Mouse (Mus musculus): Measurements from ENCODE around the gene Nfia. TPM values are rescaled to one million over a fixed set of nuclear protein-coding genes. Genes with fewer than 3 reads are reported as not detected.

Nfia gene
- polyA plus RNA-seq, 1 experiment = 1.4 TPM

- no peaks in the 10 kb centered on the region for H3K4me1 ChIP-seq (ENCODE audit: control insufficient read depth, insufficient read depth, low read length)
- H3K27me3 ChIP-seq (ENCODE audit: control insufficient read depth, insufficient read depth, low read length, poor library complexity, severe bottlenecking) = no peaks in the 10 kb centered on the region
- H3K9me3 ChIP-seq (replicated peaks; ENCODE audit: control insufficient read depth, insufficient read depth, low read length, poor library complexity, severe bottlenecking) = no peaks in the 10 kb centered on the region
- no peak overlapping the region for H3K9ac ChIP-seq (ENCODE audit: low read depth, poor library complexity, severe bottlenecking)
- H3K36me3 ChIP-seq (ENCODE audit: control insufficient read depth, insufficient read depth, low read length, poor library complexity, severe bottlenecking) = no peaks in the 10 kb centered on the region
- H3K4me3 ChIP-seq (ENCODE audit: low read depth, low read length) = no peak overlapping the region
- no peak overlapping the region for H3K27ac ChIP-seq (ENCODE audit: insufficient read depth, low read length)
- TF ChIP-seq POLR2A (IDR thresholded peaks at IDR 0.05; ENCODE audit: insufficient read depth, low read length) (no peak), EP300 (IDR thresholded peaks at IDR 0.05; ENCODE audit: insufficient read depth, low read depth, low read length) (no peak), CTCF (IDR thresholded peaks at IDR 0.05; ENCODE audit: low read depth, low read length) (no peak)
Measured at GRCm38 (mm10) chr4:97984361-97984760, 211.8 kb downstream of the Nfia start.

DNA sequence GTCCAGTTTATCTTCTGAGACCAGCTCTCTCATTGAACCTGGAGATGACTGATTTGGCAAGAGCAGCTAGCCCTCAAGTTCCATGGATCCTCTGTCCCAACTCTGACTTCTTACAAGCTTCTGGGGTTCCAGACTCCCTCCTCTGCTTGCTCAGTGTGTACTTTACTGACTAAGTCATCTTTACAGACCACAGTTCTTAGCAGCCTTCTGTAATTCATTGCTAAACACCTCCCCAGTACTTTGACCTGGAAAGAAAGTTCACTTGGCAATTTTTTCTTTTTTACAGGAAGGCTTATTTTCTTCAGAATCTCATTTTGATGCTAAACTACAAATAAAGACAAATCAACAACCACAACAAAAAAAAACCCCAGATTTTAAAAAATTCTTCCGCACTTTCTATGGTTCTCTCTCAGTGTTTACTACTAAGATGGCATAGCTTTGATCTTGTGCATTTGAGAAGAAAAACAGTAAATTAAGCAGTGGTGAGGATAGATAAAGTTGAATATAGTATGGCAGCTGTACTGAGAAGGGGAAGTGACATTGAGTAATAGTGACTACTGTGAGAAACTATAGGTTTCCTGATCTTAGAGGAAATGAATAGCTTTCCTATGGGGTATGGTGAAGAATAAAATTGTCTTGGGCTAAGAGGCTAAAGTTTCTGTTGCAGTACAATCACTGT lies 213.7 kb downstream of the Nfia start:
- Histone ChIP-seq H3K9me3 (replicated peaks; ENCODE audit: control insufficient read depth, insufficient read depth, low read length, poor library complexity, severe bottlenecking) (no peaks in the 10 kb centered on the region), H3K4me1 (ENCODE audit: control insufficient read depth, insufficient read depth, low read length) (no peaks in the 10 kb centered on the region), H3K27me3 (ENCODE audit: control insufficient read depth, insufficient read depth, low read length, poor library complexity, severe bottlenecking) (no peaks in the 10 kb centered on the region), H3K9ac (ENCODE audit: low read depth, poor library complexity, severe bottlenecking) (no peak overlapping the region), H3K4me3 (ENCODE audit: low read depth, low read length) (no peak overlapping the region), H3K27ac (ENCODE audit: insufficient read depth, low read length) (no peak overlapping the region), H3K36me3 (ENCODE audit: control insufficient read depth, insufficient read depth, low read length, poor library complexity, severe bottlenecking) (no peaks in the 10 kb centered on the region)
- TF ChIP-seq CTCF (IDR thresholded peaks at IDR 0.05; ENCODE audit: low read depth, low read length) (no peak), EP300 (IDR thresholded peaks at IDR 0.05; ENCODE audit: insufficient read depth, low read depth, low read length) (no peak), POLR2A (IDR thresholded peaks at IDR 0.05; ENCODE audit: insufficient read depth, low read length) (no peak)

- H3K27ac ChIP-seq (ENCODE audit: insufficient read depth, low read length) = no peak overlapping the region
- H3K27me3 ChIP-seq (ENCODE audit: control insufficient read depth, insufficient read depth, low read length, poor library complexity, severe bottlenecking) = no peaks in the 10 kb centered on the region
Measured at GRCm38 (mm10) chr4:97986735-97987075, 214.2 kb downstream of the Nfia start.

GRCm38 (mm10) chr4:97988703-97989102 lies 216.2 kb downstream of the Nfia start:
- Histone ChIP-seq H3K9ac (ENCODE audit: low read depth, poor library complexity, severe bottlenecking) (no peak overlapping the region), H3K9me3 (replicated peaks; ENCODE audit: control insufficient read depth, insufficient read depth, low read length, poor library complexity, severe bottlenecking) (no peaks in the 10 kb centered on the region), H3K27me3 (ENCODE audit: control insufficient read depth, insufficient read depth, low read length, poor library complexity, severe bottlenecking) (no peaks in the 10 kb centered on the region), H3K4me3 (ENCODE audit: low read depth, low read length) (no peak overlapping the region), H3K27ac (ENCODE audit: insufficient read depth, low read length) (no peak overlapping the region), H3K4me1 (ENCODE audit: control insufficient read depth, insufficient read depth, low read length) (no peaks in the 10 kb centered on the region), H3K36me3 (ENCODE audit: control insufficient read depth, insufficient read depth, low read length, poor library complexity, severe bottlenecking) (no peaks in the 10 kb centered on the region)
- TF ChIP-seq EP300 (IDR thresholded peaks at IDR 0.05; ENCODE audit: insufficient read depth, low read depth, low read length) = no peak
- TF ChIP-seq POLR2A (IDR thresholded peaks at IDR 0.05; ENCODE audit: insufficient read depth, low read length) = no peak
- TF ChIP-seq CTCF (IDR thresholded peaks at IDR 0.05; ENCODE audit: low read depth, low read length) = no peak

More at GRCm38 (mm10) chr4:97986735-97987075, 214.2 kb downstream of the Nfia start:
- no peaks in the 10 kb centered on the region for H3K9me3 ChIP-seq (replicated peaks; ENCODE audit: control insufficient read depth, insufficient read depth, low read length, poor library complexity, severe bottlenecking)
- no peaks in the 10 kb centered on the region for H3K4me1 ChIP-seq (ENCODE audit: control insufficient read depth, insufficient read depth, low read length)
- H3K9ac ChIP-seq (ENCODE audit: low read depth, poor library complexity, severe bottlenecking) = no peak overlapping the region
- H3K36me3 ChIP-seq (ENCODE audit: control insufficient read depth, insufficient read depth, low read length, poor library complexity, severe bottlenecking) = no peaks in the 10 kb centered on the region
- H3K4me3 ChIP-seq (ENCODE audit: low read depth, low read length) = no peak overlapping the region
- TF ChIP-seq POLR2A (IDR thresholded peaks at IDR 0.05; ENCODE audit: insufficient read depth, low read length) (no peak), CTCF (IDR thresholded peaks at IDR 0.05; ENCODE audit: low read depth, low read length) (no peak), EP300 (IDR thresholded peaks at IDR 0.05; ENCODE audit: insufficient read depth, low read depth, low read length) (no peak)

GRCm38 (mm10) chr4:97990431-97990830 lies 217.9 kb downstream of the Nfia start:
- Histone ChIP-seq H3K9ac (ENCODE audit: low read depth, poor library complexity, severe bottlenecking) (no peak overlapping the region), H3K4me3 (ENCODE audit: low read depth, low read length) (no peak overlapping the region), H3K27ac (ENCODE audit: insufficient read depth, low read length) (no peak overlapping the region), H3K36me3 (ENCODE audit: control insufficient read depth, insufficient read depth, low read length, poor library complexity, severe bottlenecking) (no peaks in the 10 kb centered on the region), H3K27me3 (ENCODE audit: control insufficient read depth, insufficient read depth, low read length, poor library complexity, severe bottlenecking) (no peaks in the 10 kb centered on the region), H3K4me1 (ENCODE audit: control insufficient read depth, insufficient read depth, low read length) (no peaks in the 10 kb centered on the region), H3K9me3 (replicated peaks; ENCODE audit: control insufficient read depth, insufficient read depth, low read length, poor library complexity, severe bottlenecking) (no peaks in the 10 kb centered on the region)
- TF ChIP-seq CTCF (IDR thresholded peaks at IDR 0.05; ENCODE audit: low read depth, low read length) = no peak
- TF ChIP-seq POLR2A (IDR thresholded peaks at IDR 0.05; ENCODE audit: insufficient read depth, low read length) = no peak
- TF ChIP-seq EP300 (IDR thresholded peaks at IDR 0.05; ENCODE audit: insufficient read depth, low read depth, low read length) = no peak

DNA sequence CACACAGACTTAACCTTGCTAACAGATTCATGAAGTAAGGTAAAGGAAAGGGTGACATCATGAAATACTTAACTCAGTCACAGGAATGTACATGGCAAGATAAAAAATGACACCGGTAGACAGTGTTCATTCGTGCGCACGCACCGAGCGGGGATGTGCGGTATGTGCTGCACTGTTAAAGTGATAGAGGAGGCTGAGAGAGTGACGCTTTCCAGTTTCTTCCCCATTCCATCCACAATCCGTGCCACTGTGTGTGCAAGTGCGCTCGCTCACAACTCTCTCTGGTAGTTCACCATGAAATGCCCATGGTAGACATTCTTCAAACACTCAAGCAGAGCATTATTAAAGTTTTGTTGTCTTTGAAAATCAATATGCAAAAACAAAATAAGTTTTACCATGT lies 218.9 kb downstream of the Nfia start:
- Histone ChIP-seq H3K9ac (ENCODE audit: low read depth, poor library complexity, severe bottlenecking) (no peak overlapping the region), H3K27ac (ENCODE audit: insufficient read depth, low read length) (no peak overlapping the region), H3K4me1 (ENCODE audit: control insufficient read depth, insufficient read depth, low read length) (no peaks in the 10 kb centered on the region), H3K9me3 (replicated peaks; ENCODE audit: control insufficient read depth, insufficient read depth, low read length, poor library complexity, severe bottlenecking) (no peaks in the 10 kb centered on the region), H3K27me3 (ENCODE audit: control insufficient read depth, insufficient read depth, low read length, poor library complexity, severe bottlenecking) (no peaks in the 10 kb centered on the region), H3K4me3 (ENCODE audit: low read depth, low read length) (no peak overlapping the region), H3K36me3 (ENCODE audit: control insufficient read depth, insufficient read depth, low read length, poor library complexity, severe bottlenecking) (no peaks in the 10 kb centered on the region)
- TF ChIP-seq CTCF (IDR thresholded peaks at IDR 0.05; ENCODE audit: low read depth, low read length) = no peak
- TF ChIP-seq EP300 (IDR thresholded peaks at IDR 0.05; ENCODE audit: insufficient read depth, low read depth, low read length) = no peak
- no peak for TF ChIP-seq POLR2A (IDR thresholded peaks at IDR 0.05; ENCODE audit: insufficient read depth, low read length)
